Mouse (Mus musculus): ENCODE measurements at regions not wholly inside any gene's neighbourhood (a gene's known extent, or its start where the extent isn't known, plus 50 kb on each side); places are given as distances from the start of the nearest gene placed in this dataset.

- intact Hi-C loops (cut with DNase I; ENCODE audit: low total_unique reads): no loop called here
- DNase-seq: no peak
Observed at GRCm38 (mm10) chr10:17523558-17524328, 199.3 kb upstream of the Cited2 start.

GRCm38 (mm10) chr10:17527151-17527737 is 195.8 kb upstream of the Cited2 start:
- intact Hi-C loops (cut with DNase I; ENCODE audit: low total_unique reads): no loop called here

GRCm38 (mm10) chr10:17528116-17528515 is 194.9 kb upstream of the Cited2 start:
- peak; percentile 42 for DNase-seq
- intact Hi-C loops (cut with DNase I; ENCODE audit: low total_unique reads): no loop called here

More at GRCm38 (mm10) chr10:17527151-17527737, 195.8 kb upstream of the Cited2 start:
- DNase-seq: no peak

- intact Hi-C loops (cut with DNase I; ENCODE audit: low total_unique reads): no loop called here
- DNase-seq: no peak
Observed at GRCm38 (mm10) chr10:17528846-17529245, 194.2 kb upstream of the Cited2 start.

- DNase-seq: no peak
- intact Hi-C loops (cut with DNase I; ENCODE audit: low total_unique reads): no loop called here
Observed at GRCm38 (mm10) chr10:17529851-17530509, 193.0 kb upstream of the Cited2 start.

- DNase-seq: no peak
- intact Hi-C loops (cut with DNase I; ENCODE audit: low total_unique reads): no loop called here
Observed at GRCm38 (mm10) chr10:17531021-17531420, 192.0 kb upstream of the Cited2 start.

- no peak for DNase-seq
- intact Hi-C loops (cut with DNase I; ENCODE audit: low total_unique reads): no loop called here
Observed at GRCm38 (mm10) chr10:17538944-17539533, 184.0 kb upstream of the Cited2 start.

- DNase-seq: no peak
- intact Hi-C loops (cut with DNase I; ENCODE audit: low total_unique reads): no loop called here
Observed at GRCm38 (mm10) chr10:17540404-17541375, 182.3 kb upstream of the Cited2 start.

GRCm38 (mm10) chr10:17542104-17542846 is 180.7 kb upstream of the Cited2 start:
- intact Hi-C loops (cut with DNase I; ENCODE audit: low total_unique reads): no loop called here
- no peak for DNase-seq

- intact Hi-C loops (cut with DNase I; ENCODE audit: low total_unique reads): no loop called here
- no peak for DNase-seq
Observed at GRCm38 (mm10) chr10:17542847-17543421, 180.1 kb upstream of the Cited2 start.

- intact Hi-C loops (cut with DNase I; ENCODE audit: low total_unique reads): no loop called here
- peak; percentile 27 for DNase-seq
Observed at GRCm38 (mm10) chr10:17545291-17545690, 177.7 kb upstream of the Cited2 start.

- no peak for DNase-seq
- intact Hi-C loops (cut with DNase I; ENCODE audit: low total_unique reads): no loop called here
Observed at GRCm38 (mm10) chr10:17547986-17548385, 175.0 kb upstream of the Cited2 start.

GRCm38 (mm10) chr10:17548629-17549580 is 174.1 kb upstream of the Cited2 start:
- intact Hi-C loops (cut with DNase I; ENCODE audit: low total_unique reads): no loop called here
- no peak for DNase-seq

GRCm38 (mm10) chr10:17549711-17550637 is 173.0 kb upstream of the Cited2 start:
- intact Hi-C loops (cut with DNase I; ENCODE audit: low total_unique reads): no loop called here
- no peak for DNase-seq

- intact Hi-C loops (cut with DNase I; ENCODE audit: low total_unique reads): no loop called here
Observed at GRCm38 (mm10) chr10:17550638-17551013, 172.4 kb upstream of the Cited2 start.

GRCm38 (mm10) chr10:17551869-17552268 is 171.1 kb upstream of the Cited2 start:
- intact Hi-C loops (cut with DNase I; ENCODE audit: low total_unique reads): no loop called here
- DNase-seq: no peak

More at GRCm38 (mm10) chr10:17550638-17551013, 172.4 kb upstream of the Cited2 start:
- no peak for DNase-seq

Data from gastrocnemius, postnatal 14 days (tissue).